Mouse (Mus musculus): ENCODE measurements around the gene Tmem203.
"Not testable (repeated sequence)": the region's sequence is repeated elsewhere in the genome, so short reads cannot be mapped to it uniquely, and the experiment has no call there.

Gene Tmem203

DNA sequence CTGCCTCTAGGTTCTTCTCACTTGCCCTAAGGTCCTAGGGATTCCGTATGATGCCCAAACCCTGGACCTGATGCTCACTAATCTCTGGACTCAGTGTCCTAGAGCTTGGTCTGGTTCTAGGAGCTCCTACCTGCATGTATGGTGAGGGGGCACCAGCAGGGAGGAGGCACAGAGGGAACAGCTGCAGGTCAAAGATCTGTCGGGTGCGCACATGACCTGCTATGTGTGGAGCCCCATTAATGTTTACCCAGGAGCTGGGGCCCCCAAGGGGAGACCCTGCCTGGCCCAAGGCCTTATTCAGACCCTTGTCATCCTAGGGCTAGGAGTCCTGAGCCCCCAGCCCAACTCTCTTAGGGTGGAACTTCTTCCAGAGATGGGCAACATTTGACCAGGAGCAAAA is 21.2 kb upstream of the Tmem203 start, which contains the start of gene Slc34a3:
Gene Slc34a3 (minus strand): TSS at position 315 of the 400 bp plus-strand sequence.
- in situ Hi-C loops (cut with MboI) = no loop called here

DNA sequence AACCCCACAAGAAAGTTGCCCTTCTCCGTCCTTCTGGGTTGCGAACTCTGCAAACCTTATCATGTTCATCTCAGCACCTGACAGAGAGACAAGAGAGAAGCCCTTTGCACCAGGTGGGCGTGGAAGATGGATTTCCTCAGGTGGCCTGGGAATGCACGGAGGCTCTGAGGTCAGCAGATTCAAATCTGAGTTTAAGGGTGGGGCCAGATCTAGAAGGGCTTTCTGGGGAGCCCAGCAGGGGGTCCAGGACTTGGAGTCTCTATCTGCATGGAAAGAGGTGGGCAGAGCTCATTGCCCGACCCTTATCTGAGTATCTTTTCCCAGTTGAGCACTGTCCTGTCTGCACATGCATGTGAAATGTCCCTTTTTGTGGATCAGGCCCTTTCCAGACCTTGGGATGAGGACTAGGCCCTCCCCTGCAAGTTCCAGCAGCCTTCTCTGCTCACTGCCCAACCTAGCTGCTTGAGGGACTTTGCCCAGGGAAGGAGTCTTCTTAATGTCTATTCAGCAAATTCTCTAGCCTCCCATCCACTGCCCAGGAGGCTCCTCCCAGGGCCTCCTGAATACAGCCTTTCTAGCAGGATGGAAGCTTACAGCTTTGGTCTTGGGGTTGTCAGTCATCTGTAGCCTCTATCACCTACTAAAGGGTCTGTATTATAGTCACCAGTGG is 20.6 kb upstream of the Tmem203 start:
- in situ Hi-C loops (cut with MboI) = no loop called here

GRCm38 (mm10) chr2:25236614-25237013 is 18.6 kb upstream of the Tmem203 start, which contains the start of gene Rnf224:
Rnf224 (minus strand) TSS chr2:25236787.
- in situ Hi-C loops (cut with MboI) = no loop called here

GRCm38 (mm10) chr2:25237522-25237921 is 17.7 kb upstream of the Tmem203 start:
- in situ Hi-C loops (cut with MboI) = no loop called here

DNA sequence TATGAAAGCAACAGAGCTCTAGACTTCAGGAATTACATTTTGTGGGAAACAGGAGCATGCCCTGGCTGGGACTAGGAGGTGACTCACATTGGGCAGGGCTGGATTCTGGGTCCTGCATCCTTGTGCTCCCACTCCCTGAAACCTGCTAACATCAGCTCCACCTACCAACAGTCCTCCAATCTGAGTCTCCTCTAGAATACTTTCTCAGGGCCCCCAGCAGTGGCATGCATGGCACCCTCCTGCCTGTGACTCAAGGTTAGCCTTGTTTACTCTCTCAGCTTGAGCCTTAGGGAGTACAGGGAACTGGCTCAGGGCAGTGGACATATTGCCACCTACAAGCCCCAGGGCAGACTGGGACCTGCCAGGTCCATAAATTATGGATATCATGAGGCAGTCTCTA is 17.1 kb upstream of the Tmem203 start:
- in situ Hi-C loops (cut with MboI) = no loop called here

DNA sequence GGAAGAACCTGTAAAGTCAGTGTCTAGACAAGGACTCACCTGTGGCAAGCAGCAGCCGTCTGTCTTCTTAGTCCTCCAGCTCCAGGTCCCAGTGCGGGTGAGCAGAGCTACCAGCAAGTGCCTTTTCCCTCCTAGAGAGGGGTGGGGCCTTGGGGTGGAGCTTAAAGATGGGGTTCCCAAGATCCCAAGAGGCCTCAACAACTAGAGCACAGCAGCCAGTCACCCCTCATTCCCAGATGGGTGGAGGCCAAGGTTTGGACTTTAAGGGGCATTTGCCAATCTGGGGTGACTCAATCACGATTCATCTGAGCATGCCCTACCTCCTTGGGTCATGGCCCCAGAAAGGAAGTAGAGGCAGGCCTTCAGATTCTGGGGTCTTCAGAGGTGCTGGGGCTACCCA is 15.5 kb upstream of the Tmem203 start:
- in situ Hi-C loops (cut with MboI) = no loop called here

DNA sequence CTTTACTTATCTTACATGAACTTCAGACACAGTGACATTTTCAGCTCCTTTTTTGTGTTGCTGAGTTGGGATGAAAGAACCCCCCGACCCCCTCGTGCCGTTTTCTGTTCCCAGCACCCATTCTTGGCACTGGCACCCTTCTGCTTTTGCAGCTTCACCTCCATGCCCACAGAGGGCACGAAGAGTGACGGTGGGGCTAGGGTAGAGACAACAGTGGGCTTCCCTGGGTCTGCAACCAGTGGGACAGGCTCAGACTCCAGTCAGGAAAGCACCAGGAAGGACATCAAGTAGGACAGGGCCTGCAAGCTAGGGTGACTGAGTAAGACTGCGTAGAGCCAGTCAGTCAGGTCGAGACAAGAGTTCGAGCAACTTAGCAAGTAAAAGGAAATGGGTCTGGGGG is 14.9 kb upstream of the Tmem203 start:
- in situ Hi-C loops (cut with MboI) = no loop called here

- in situ Hi-C loops (cut with MboI) = no loop called here
Measured at GRCm38 (mm10) chr2:25240723-25241437, 14.4 kb upstream of the Tmem203 start.

- in situ Hi-C loops (cut with MboI) = no loop called here
Measured at GRCm38 (mm10) chr2:25241438-25241775, 13.8 kb upstream of the Tmem203 start.

DNA sequence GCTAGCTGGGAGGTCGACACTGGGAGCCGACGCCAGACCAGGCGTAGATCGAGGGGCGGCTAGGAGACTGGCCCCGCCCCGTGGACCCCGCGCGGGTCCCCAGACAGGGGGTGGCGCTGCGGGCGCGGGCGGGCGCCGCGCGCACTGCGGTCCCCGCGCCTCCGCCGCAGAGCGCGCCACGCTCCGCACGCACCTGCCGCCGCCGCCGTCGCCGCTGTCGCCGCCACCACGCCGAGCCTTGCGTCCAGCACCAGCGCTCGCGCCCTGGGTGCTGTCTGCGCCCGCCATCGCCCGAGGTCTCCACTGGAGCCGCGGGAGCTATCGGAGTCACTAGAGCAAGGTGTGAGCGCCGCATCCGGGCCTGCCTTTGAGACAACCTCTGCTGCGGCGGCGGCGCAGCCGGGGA is 13.1 kb upstream of the Tmem203 start, which contains the start of the genes Rnf208 and Cysrt1:
Gene Rnf208 (plus strand): TSS at position 155 of the 406 bp plus-strand sequence.
Gene Cysrt1 (minus strand): TSS at position 352 of the 406 bp plus-strand sequence.
- in situ Hi-C loops (cut with MboI) = no loop called here

- in situ Hi-C loops (cut with MboI) = no loop called here
Measured at GRCm38 (mm10) chr2:25243342-25243741, 11.9 kb upstream of the Tmem203 start.

GRCm38 (mm10) chr2:25244144-25244543 is 11.1 kb upstream of the Tmem203 start:
- in situ Hi-C loops (cut with MboI) = no loop called here

- in situ Hi-C loops (cut with MboI) = no loop called here
Measured at GRCm38 (mm10) chr2:25246183-25247072, 8.8 kb upstream of the Tmem203 start, which contains the start of gene AL732309.1. AL732309.1 (minus strand) TSS chr2:25246863.

DNA sequence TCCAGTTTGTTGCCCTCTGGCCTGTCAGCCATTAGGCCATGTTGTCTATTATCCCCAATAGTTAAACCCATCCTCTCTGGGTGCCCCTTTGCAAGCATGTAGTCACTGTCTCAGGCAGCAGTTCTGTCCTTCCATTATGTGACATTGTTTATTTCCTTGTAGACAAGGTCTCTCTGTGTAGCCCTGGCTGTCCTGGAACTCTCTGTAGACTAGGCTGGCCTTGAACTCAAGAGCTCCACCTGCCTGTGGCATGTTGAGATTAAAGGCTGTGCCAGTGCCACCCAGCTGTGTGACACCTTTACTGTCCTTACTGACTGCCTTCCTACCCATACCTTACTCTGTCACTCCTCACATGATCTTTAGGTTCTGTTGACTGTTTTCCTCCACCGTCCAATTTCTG is 2.9 kb upstream of the Tmem203 start:
- in situ Hi-C loops (cut with MboI) = no loop called here

- in situ Hi-C loops (cut with MboI) = not testable (repeated sequence)
Measured at GRCm38 (mm10) chr2:25256443-25257109, 1.3 kb downstream of the Tmem203 start.

GRCm38 (mm10) chr2:25257250-25257649 is 2.0 kb downstream of the Tmem203 start:
- in situ Hi-C loops (cut with MboI) = not testable (repeated sequence)

DNA sequence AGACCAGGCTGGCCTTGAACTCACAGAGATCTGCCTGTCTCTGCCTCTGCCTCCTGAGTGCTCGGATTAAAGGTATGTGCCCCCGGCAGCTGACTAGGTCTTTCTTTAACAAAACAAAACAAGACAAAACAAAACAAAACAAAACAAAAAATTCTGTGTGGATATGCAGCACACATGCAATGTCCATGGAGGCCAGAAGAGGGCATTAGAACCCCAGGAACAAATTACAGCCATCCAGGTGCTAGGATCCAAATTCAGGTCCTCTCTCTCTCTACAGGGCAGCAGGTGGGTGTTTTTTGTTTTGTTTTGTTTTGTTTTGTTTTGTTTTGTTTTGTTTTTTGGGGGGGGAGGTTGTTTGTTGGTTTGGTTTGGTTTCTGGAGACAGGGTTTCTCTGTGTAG is 3.6 kb downstream of the Tmem203 start:
- in situ Hi-C loops (cut with MboI) = no loop called here

DNA sequence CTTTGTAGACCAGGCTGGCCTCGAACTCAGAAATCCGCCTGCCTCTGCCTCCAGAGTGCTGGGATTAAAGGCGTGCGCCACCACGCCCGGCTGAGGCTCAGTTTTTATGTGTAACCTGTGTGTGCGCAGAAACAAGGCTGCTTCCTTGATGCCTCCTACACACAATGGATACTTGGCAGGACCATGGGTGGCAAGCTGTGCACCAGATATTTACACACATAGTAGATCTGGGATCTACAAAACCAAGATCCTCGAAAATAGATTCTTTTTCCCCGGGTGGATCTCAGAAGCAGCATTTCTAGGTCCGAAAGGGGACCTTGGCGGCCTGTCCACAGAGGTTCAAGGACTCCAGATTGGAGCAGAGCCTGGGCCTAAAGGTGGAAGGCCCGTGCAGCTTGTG is 6.6 kb downstream of the Tmem203 start:
- in situ Hi-C loops (cut with MboI) = no loop called here

- in situ Hi-C loops (cut with MboI) = no loop called here
Measured at GRCm38 (mm10) chr2:25262291-25262767, 7.1 kb downstream of the Tmem203 start, which contains the start of gene Tprn. Tprn (plus strand) TSS chr2:25262618.

- in situ Hi-C loops (cut with MboI) = no loop called here
Measured at GRCm38 (mm10) chr2:25262795-25263622, 7.8 kb downstream of the Tmem203 start.

All from mature B cell (primary cell).